Mouse (Mus musculus) left cerebral cortex, adult 2 months (tissue): ENCODE measurements around the gene Lbp. TPM values are rescaled to one million over a fixed set of nuclear protein-coding genes. Genes with fewer than 3 reads are reported as not detected.

Experiments
- DNase-seq, 2 experiments: peaks; one replicate each; pipeline ENCODE4 v3.0.0; 2021 to 2022; ENCODE audit warnings: low spot score in 2 of 2, mixed read lengths in 1 of 2; ENCODE audit errors: extremely low spot score in 1 of 2
- H3K27ac ChIP-seq: fragments of 200-600 bp; 2 replicates; pipeline ENCODE4 v1.8.1; 2022
- H3K4me3 ChIP-seq: fragments of 200-600 bp; 2 replicates; pipeline ENCODE4 v1.8.1; 2022
- CTCF ChIP-seq: fragments of 200-600 bp; IDR thresholded peaks from 2 replicates; pipeline ENCODE4 v1.8.1; 2022; ENCODE audit warnings: antibody characterized with exemption, mild to moderate bottlenecking, moderate library complexity
- intact Hi-C: fragments of 180-260 bp; cut with DNase I; formaldehyde crosslinking; loops from one replicate; pipeline ENCODE4 v1.15.1; 2025
- total RNA-seq, 2 experiments: library from RNA; stranded (reverse); gene quantifications; 2 replicates each; pipeline ENCODE4 v1.2.3; 2021

Lbp gene
- total RNA-seq, 2 experiments from 2014 or later, result 1.2 to 2.4 TPM

- Histone ChIP-seq H3K4me3 (no peak overlapping the region), H3K27ac (no peak overlapping the region)
- DNase-seq, result no peak
- TF ChIP-seq CTCF, result no peak
- intact Hi-C loops, result no loop called here
Measured at GRCm38 (mm10) chr2:158352801-158353520, 46.7 kb downstream of the Lbp start.

- DNase-seq, result no peak
- intact Hi-C loops, result no loop called here
- H3K27ac ChIP-seq, result no peak overlapping the region
- no peak overlapping the region for H3K4me3 ChIP-seq
- TF ChIP-seq CTCF, result peak; percentile 22
Measured at GRCm38 (mm10) chr2:158354348-158355114, 48.2 kb downstream of the Lbp start.

- TF ChIP-seq CTCF, result no peak
- DNase-seq, result no peak
- H3K4me3 ChIP-seq, result no peak overlapping the region
- no peak overlapping the region for H3K27ac ChIP-seq
- intact Hi-C loops, result no loop called here
Measured at GRCm38 (mm10) chr2:158355238-158355637, 48.9 kb downstream of the Lbp start.

GRCm38 (mm10) chr2:158356121-158356520 lies 49.8 kb downstream of the Lbp start:
- no peak for DNase-seq
- intact Hi-C loops, result no loop called here
- TF ChIP-seq CTCF, result no peak
- Histone ChIP-seq H3K4me3 (no peak overlapping the region), H3K27ac (no peak overlapping the region)

- peak overlapping the region; percentile 89; the same call in 1 of the 2 replicates for H3K4me3 ChIP-seq
- H3K27ac ChIP-seq, result no peak overlapping the region
- DNase-seq, result no peak
- TF ChIP-seq CTCF, result no peak
- intact Hi-C loops, result no loop called here
Measured at GRCm38 (mm10) chr2:158359757-158360620, 53.7 kb downstream of the Lbp start.

GRCm38 (mm10) chr2:158360873-158361677 lies 54.8 kb downstream of the Lbp start:
- Histone ChIP-seq H3K27ac (peak overlapping the region; percentile 61), H3K4me3 (peak overlapping the region; percentile 89)
- TF ChIP-seq CTCF, result peak; percentile 91
- DNase-seq, result peak; percentile 83 to 87
- intact Hi-C loops, result loop anchor here (1.0 kb wide), 1 partner anchor 14 kb away; the partner anchor contains the start of gene Snhg11

- Histone ChIP-seq H3K4me3 (peak overlapping the region; percentile 89), H3K27ac (no peak overlapping the region)
- intact Hi-C loops, result loop anchor here (1.0 kb wide), 1 partner anchor 14 kb away; the partner anchor contains the start of gene Snhg11
- no peak for DNase-seq
- peak; percentile 16 for TF ChIP-seq CTCF
Measured at GRCm38 (mm10) chr2:158361678-158362320, 55.5 kb downstream of the Lbp start.

- H3K4me3 ChIP-seq, result no peak overlapping the region
- H3K27ac ChIP-seq, result no peak overlapping the region
- DNase-seq, result no peak
- intact Hi-C loops, result no loop called here
- TF ChIP-seq CTCF, result no peak
Measured at GRCm38 (mm10) chr2:158364175-158364574, 57.9 kb downstream of the Lbp start.

GRCm38 (mm10) chr2:158365099-158365850 lies 59.0 kb downstream of the Lbp start:
- Histone ChIP-seq H3K4me3 (no peak overlapping the region), H3K27ac (no peak overlapping the region)
- TF ChIP-seq CTCF, result no peak
- intact Hi-C loops, result no loop called here
- DNase-seq, result no peak

- intact Hi-C loops, result no loop called here
- no peak for TF ChIP-seq CTCF
Measured at GRCm38 (mm10) chr2:158367654-158368053, 61.4 kb downstream of the Lbp start.

More at GRCm38 (mm10) chr2:158367654-158368053, 61.4 kb downstream of the Lbp start:
- no peak for DNase-seq
- Histone ChIP-seq H3K4me3 (no peak overlapping the region), H3K27ac (no peak overlapping the region)
